Mouse (Mus musculus): ENCODE results near the gene Smad3. TPM values are rescaled to one million over a fixed set of nuclear protein-coding genes. Genes with fewer than 3 reads are reported as not detected.

Smad3 gene
- polyA plus RNA-seq, 1 experiment: 21.6 TPM

GRCm38 (mm10) chr9:63791716-63792115 is 33.9 kb upstream of the Smad3 start:
- no peaks in the 10 kb centered on the region for H3K36me3 ChIP-seq (ENCODE audit: control insufficient read depth, insufficient read depth, low read length)
- no peak overlapping the region for H3K4me3 ChIP-seq (ENCODE audit: low read depth, low read length)
- no peak overlapping the region for H3K27ac ChIP-seq (ENCODE audit: insufficient read depth, low read depth, low read length)
- no peaks in the 10 kb centered on the region for H3K27me3 ChIP-seq (ENCODE audit: control insufficient read depth, insufficient read depth, low read length)
- H3K4me1 ChIP-seq (ENCODE audit: control insufficient read depth, insufficient read depth, insufficient read length, low read length): peaks cover 6% of the 10 kb centered on the region; the same call in 1 of the 2 replicates
- no peak for TF ChIP-seq POLR2A (IDR thresholded peaks at IDR 0.05; ENCODE audit: low read depth, low read length)
- no peak for TF ChIP-seq CTCF (IDR thresholded peaks at IDR 0.05; ENCODE audit: extremely low read depth, insufficient read length, insufficient replicate concordance, low read depth, low read length)
- 67% methylated on average over 1 of the region's 1 CpGs for WGBS

GRCm38 (mm10) chr9:63791275-63791674 is 33.5 kb upstream of the Smad3 start:
- Histone ChIP-seq H3K4me3 (ENCODE audit: low read depth, low read length) (no peak overlapping the region), H3K27ac (ENCODE audit: insufficient read depth, low read depth, low read length) (no peak overlapping the region), H3K4me1 (ENCODE audit: control insufficient read depth, insufficient read depth, insufficient read length, low read length) (peaks cover 6% of the 10 kb centered on the region; the same call in 1 of the 2 replicates), H3K27me3 (ENCODE audit: control insufficient read depth, insufficient read depth, low read length) (no peaks in the 10 kb centered on the region), H3K36me3 (ENCODE audit: control insufficient read depth, insufficient read depth, low read length) (no peaks in the 10 kb centered on the region)
- WGBS: 22% methylated on average over 6 of the region's 6 CpGs
- no peak for TF ChIP-seq CTCF (IDR thresholded peaks at IDR 0.05; ENCODE audit: extremely low read depth, insufficient read length, insufficient replicate concordance, low read depth, low read length)
- no peak for TF ChIP-seq POLR2A (IDR thresholded peaks at IDR 0.05; ENCODE audit: low read depth, low read length)

- TF ChIP-seq CTCF (IDR thresholded peaks at IDR 0.05; ENCODE audit: extremely low read depth, insufficient read length, insufficient replicate concordance, low read depth, low read length): no peak
- TF ChIP-seq POLR2A (IDR thresholded peaks at IDR 0.05; ENCODE audit: low read depth, low read length): no peak
- Histone ChIP-seq H3K4me1 (ENCODE audit: control insufficient read depth, insufficient read depth, insufficient read length, low read length) (peaks cover 15% of the 10 kb centered on the region; the same call in 1 of the 2 replicates), H3K27ac (ENCODE audit: insufficient read depth, low read depth, low read length) (no peak overlapping the region), H3K27me3 (ENCODE audit: control insufficient read depth, insufficient read depth, low read length) (no peaks in the 10 kb centered on the region), H3K36me3 (ENCODE audit: control insufficient read depth, insufficient read depth, low read length) (no peaks in the 10 kb centered on the region), H3K4me3 (ENCODE audit: low read depth, low read length) (no peak overlapping the region)
- 94% methylated on average over 4 of the region's 4 CpGs for WGBS
Observed at GRCm38 (mm10) chr9:63790222-63790621, 32.4 kb upstream of the Smad3 start.

- Histone ChIP-seq H3K36me3 (ENCODE audit: control insufficient read depth, insufficient read depth, low read length) (no peaks in the 10 kb centered on the region), H3K4me3 (ENCODE audit: low read depth, low read length) (no peak overlapping the region), H3K27ac (ENCODE audit: insufficient read depth, low read depth, low read length) (no peak overlapping the region), H3K27me3 (ENCODE audit: control insufficient read depth, insufficient read depth, low read length) (no peaks in the 10 kb centered on the region), H3K4me1 (ENCODE audit: control insufficient read depth, insufficient read depth, insufficient read length, low read length) (peaks cover 22% of the 10 kb centered on the region; the same call in 1 of the 2 replicates)
- WGBS: 71% methylated on average over 7 of the region's 7 CpGs
- TF ChIP-seq CTCF (IDR thresholded peaks at IDR 0.05; ENCODE audit: extremely low read depth, insufficient read length, insufficient replicate concordance, low read depth, low read length) (no peak), POLR2A (IDR thresholded peaks at IDR 0.05; ENCODE audit: low read depth, low read length) (no peak)
Observed at GRCm38 (mm10) chr9:63789386-63789785, 31.6 kb upstream of the Smad3 start.

- no peaks in the 10 kb centered on the region for H3K36me3 ChIP-seq (ENCODE audit: control insufficient read depth, insufficient read depth, low read length)
- TF ChIP-seq POLR2A (IDR thresholded peaks at IDR 0.05; ENCODE audit: low read depth, low read length) (no peak), CTCF (IDR thresholded peaks at IDR 0.05; ENCODE audit: extremely low read depth, insufficient read length, insufficient replicate concordance, low read depth, low read length) (no peak)
- no peak overlapping the region for H3K27ac ChIP-seq (ENCODE audit: insufficient read depth, low read depth, low read length)
- 48% methylated on average over 3 of the region's 3 CpGs for WGBS
- no peak overlapping the region for H3K4me3 ChIP-seq (ENCODE audit: low read depth, low read length)
- H3K4me1 ChIP-seq (ENCODE audit: control insufficient read depth, insufficient read depth, insufficient read length, low read length): peaks cover 26% of the 10 kb centered on the region; the same call in 1 of the 2 replicates
- no peaks in the 10 kb centered on the region for H3K27me3 ChIP-seq (ENCODE audit: control insufficient read depth, insufficient read depth, low read length)
Observed at GRCm38 (mm10) chr9:63787606-63788005, 29.8 kb upstream of the Smad3 start.

GRCm38 (mm10) chr9:63787086-63787485 is 29.3 kb upstream of the Smad3 start:
- H3K4me3 ChIP-seq (ENCODE audit: low read depth, low read length): no peak overlapping the region
- TF ChIP-seq POLR2A (IDR thresholded peaks at IDR 0.05; ENCODE audit: low read depth, low read length) (no peak), CTCF (IDR thresholded peaks at IDR 0.05; ENCODE audit: extremely low read depth, insufficient read length, insufficient replicate concordance, low read depth, low read length) (no peak)
- H3K27ac ChIP-seq (ENCODE audit: insufficient read depth, low read depth, low read length): no peak overlapping the region
- WGBS: 67% methylated on average over 2 of the region's 2 CpGs
- H3K36me3 ChIP-seq (ENCODE audit: control insufficient read depth, insufficient read depth, low read length): no peaks in the 10 kb centered on the region
- no peaks in the 10 kb centered on the region for H3K27me3 ChIP-seq (ENCODE audit: control insufficient read depth, insufficient read depth, low read length)
- H3K4me1 ChIP-seq (ENCODE audit: control insufficient read depth, insufficient read depth, insufficient read length, low read length): peaks cover 31% of the 10 kb centered on the region

- peaks cover 31% of the 10 kb centered on the region for H3K4me1 ChIP-seq (ENCODE audit: control insufficient read depth, insufficient read depth, insufficient read length, low read length)
- no peak overlapping the region for H3K27ac ChIP-seq (ENCODE audit: insufficient read depth, low read depth, low read length)
- TF ChIP-seq POLR2A (IDR thresholded peaks at IDR 0.05; ENCODE audit: low read depth, low read length): no peak
- TF ChIP-seq CTCF (IDR thresholded peaks at IDR 0.05; ENCODE audit: extremely low read depth, insufficient read length, insufficient replicate concordance, low read depth, low read length): no peak
- 26% methylated on average over 5 of the region's 5 CpGs for WGBS
- no peaks in the 10 kb centered on the region for H3K27me3 ChIP-seq (ENCODE audit: control insufficient read depth, insufficient read depth, low read length)
- no peak overlapping the region for H3K4me3 ChIP-seq (ENCODE audit: low read depth, low read length)
- no peaks in the 10 kb centered on the region for H3K36me3 ChIP-seq (ENCODE audit: control insufficient read depth, insufficient read depth, low read length)
Observed at GRCm38 (mm10) chr9:63786026-63786670, 28.4 kb upstream of the Smad3 start.

All from small intestine, adult 2 months (tissue).